Mouse (Mus musculus): ENCODE results near the gene Krt87. TPM values are rescaled to one million over a fixed set of nuclear protein-coding genes. Genes with fewer than 3 reads are reported as not detected.

The Krt87 gene
- not detected in 2 replicates for total RNA-seq (2014; fragmentation: Nextera tagmentation)
- total RNA-seq (2017) = not detected in 2 replicates

GRCm38 (mm10) chr15:101438555-101438954 is at the start of gene Krt87:
Krt87 (minus strand) TSS chr15:101438804.
- no peak for ATAC-seq (replicated peaks; ENCODE audit: low FRiP score, low TSS enrichment, poor library complexity, severe bottlenecking)

GRCm38 (mm10) chr15:101485911-101486635 is 47.5 kb upstream of the Krt87 start:
- no peak for ATAC-seq (replicated peaks; ENCODE audit: low FRiP score, low TSS enrichment, poor library complexity, severe bottlenecking)

- ATAC-seq (replicated peaks; ENCODE audit: low FRiP score, low TSS enrichment, poor library complexity, severe bottlenecking) = no peak
Observed at GRCm38 (mm10) chr15:101484939-101485338, 46.3 kb upstream of the Krt87 start.

GRCm38 (mm10) chr15:101483646-101484045 is 45.0 kb upstream of the Krt87 start:
- no peak for ATAC-seq (replicated peaks; ENCODE audit: low FRiP score, low TSS enrichment, poor library complexity, severe bottlenecking)

DNA sequence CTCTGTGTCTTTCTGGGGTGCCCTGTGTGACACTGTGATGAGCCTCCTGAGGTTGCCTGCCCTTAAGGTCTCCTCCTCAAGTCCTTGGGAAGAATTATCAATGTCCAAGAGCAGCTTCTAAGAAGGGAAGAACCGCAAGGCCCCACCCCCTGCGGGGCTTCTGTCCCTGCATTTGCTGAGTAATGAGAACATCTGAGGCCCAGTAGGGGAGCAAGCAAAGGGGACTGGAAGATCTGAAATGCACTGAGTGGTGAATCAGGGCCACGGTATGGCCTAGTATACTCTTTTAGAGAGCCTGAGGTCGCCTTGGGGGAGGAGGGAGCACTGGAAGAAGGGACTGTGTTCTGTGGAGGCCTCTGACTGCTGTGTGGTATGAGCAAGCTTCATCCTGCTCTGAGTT is 43.5 kb upstream of the Krt87 start:
- ATAC-seq (replicated peaks; ENCODE audit: low FRiP score, low TSS enrichment, poor library complexity, severe bottlenecking) = no peak

DNA sequence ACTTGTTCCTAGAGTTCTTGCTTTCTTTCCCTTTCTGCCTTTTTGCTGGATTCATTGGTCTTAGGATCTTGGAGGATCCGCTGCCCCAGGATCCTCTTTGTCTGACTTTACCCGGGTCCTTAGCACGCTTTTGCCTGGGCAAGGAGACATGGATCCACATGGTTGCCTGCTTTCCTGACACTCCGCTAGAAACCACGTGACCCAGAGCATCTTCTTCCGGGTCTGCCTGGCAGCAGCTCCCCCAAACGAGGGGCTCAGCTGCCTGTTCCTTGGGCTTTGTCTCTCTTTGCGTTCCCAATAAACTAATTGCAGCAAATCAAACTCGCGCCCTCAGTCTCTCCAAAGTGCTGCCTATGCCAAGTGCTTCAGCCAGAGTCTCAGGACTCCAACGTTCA is 41.1 kb upstream of the Krt87 start:
- ATAC-seq (replicated peaks; ENCODE audit: low FRiP score, low TSS enrichment, poor library complexity, severe bottlenecking) = no peak

- peak; percentile 35; the same call in 1 of the 2 replicates for ATAC-seq (replicated peaks; ENCODE audit: low FRiP score, low TSS enrichment, poor library complexity, severe bottlenecking)
Observed at GRCm38 (mm10) chr15:101479007-101479665, 40.5 kb upstream of the Krt87 start.

GRCm38 (mm10) chr15:101472952-101473528 is 34.4 kb upstream of the Krt87 start, which contains the start of gene Krt86:
Krt86 (plus strand) TSS chr15:101473478.
- ATAC-seq (replicated peaks; ENCODE audit: low FRiP score, low TSS enrichment, poor library complexity, severe bottlenecking) = peak; percentile 69; the same call in 1 of the 2 replicates

- no peak for ATAC-seq (replicated peaks; ENCODE audit: low FRiP score, low TSS enrichment, poor library complexity, severe bottlenecking)
Observed at GRCm38 (mm10) chr15:101469093-101469492, 30.5 kb upstream of the Krt87 start.

DNA sequence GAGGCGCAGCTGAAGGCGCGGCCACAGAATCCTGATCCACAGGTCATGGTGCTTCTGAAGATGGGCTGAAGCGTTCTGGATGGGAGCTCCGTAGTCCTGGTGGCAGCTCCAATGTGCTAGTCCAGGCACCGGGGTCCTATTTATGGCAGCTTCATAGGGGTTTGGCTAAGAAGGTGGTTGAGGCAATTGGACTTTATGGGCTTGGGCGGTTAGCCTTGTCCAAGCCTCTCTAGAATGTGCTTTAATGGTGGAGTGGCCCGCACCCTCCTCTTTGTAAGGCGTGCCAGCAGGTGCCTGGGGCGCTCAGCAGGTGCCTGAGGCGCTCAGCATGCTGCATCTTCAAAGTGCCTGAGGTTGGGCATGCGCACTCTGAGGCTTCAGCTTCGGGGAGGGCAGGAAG is 25.0 kb upstream of the Krt87 start, which contains the start of gene Krt81:
Krt81 (minus strand) TSS at position 101 of the 400 bp plus-strand sequence.
- no peak for ATAC-seq (replicated peaks; ENCODE audit: low FRiP score, low TSS enrichment, poor library complexity, severe bottlenecking)

DNA sequence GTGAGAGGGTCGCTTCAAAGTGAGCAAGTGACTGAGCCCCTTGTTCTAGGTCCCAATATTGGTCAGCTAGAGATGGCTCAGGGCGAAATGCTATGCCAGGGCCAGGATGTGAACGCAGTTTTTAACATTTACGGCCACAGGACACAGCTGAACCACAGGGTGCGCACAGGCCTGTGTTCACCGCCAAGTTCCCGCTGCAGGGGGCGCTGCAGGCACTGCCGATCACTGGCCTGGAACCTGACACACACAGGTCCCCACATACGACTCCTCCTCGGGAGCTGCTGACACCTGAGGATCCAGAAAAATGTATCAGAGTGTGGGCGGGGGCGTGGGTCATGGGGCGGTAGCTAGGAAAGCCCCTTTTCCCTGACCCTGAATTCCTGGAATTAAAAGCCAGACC is 20.7 kb upstream of the Krt87 start:
- ATAC-seq (replicated peaks; ENCODE audit: low FRiP score, low TSS enrichment, poor library complexity, severe bottlenecking) = no peak

DNA sequence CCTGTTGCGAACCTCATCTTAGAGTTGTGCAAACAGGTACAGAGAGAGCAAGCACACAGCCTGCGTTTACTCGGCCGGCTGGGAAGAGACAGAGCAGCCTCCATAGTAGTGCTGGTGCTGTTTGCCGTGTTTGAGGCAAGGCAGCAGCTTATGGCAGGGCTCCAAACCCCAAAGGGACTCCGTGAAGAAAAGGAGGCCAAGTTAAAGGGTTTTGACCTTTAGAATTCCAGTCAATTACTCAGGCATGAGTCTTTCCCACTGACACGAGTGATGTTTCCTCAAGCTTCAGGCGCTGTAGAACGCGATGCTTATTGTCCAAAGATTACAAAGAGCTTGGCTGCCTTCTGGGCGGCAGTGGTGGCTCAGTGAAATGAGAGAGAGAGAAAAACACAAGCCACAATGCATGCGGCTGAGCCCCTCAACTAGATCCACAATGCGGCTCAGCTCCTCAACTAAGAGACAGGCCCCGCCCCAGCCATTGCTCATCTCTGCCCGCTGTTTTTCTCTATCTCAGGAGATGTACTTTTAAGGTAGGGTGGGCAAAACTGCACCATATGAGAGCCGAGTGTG is 19.8 kb upstream of the Krt87 start:
- no peak for ATAC-seq (replicated peaks; ENCODE audit: low FRiP score, low TSS enrichment, poor library complexity, severe bottlenecking)

- no peak for ATAC-seq (replicated peaks; ENCODE audit: low FRiP score, low TSS enrichment, poor library complexity, severe bottlenecking)
Observed at GRCm38 (mm10) chr15:101455891-101456290, 17.3 kb upstream of the Krt87 start.

- ATAC-seq (replicated peaks; ENCODE audit: low FRiP score, low TSS enrichment, poor library complexity, severe bottlenecking) = no peak
Observed at GRCm38 (mm10) chr15:101455292-101455691, 16.7 kb upstream of the Krt87 start.

DNA sequence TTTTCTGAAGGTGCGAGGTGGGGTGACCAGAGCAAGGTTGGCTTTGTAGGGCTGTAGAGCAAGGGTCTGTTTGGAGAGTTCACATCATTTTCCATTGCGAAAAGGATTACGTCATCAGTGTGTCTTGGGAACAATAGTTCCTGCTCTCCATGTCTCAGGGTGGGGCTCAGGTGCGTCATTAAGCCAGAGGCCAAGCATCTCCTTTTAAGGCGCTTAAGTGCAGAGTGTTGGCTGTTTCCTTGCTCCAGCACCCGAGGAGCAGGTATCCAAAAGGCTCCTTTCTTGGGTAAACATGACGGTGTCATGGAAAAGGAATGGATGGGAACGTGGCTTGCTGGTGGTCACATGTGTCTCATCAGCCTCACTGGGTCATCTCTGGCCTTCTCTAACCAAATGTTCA is 16.2 kb upstream of the Krt87 start:
- ATAC-seq (replicated peaks; ENCODE audit: low FRiP score, low TSS enrichment, poor library complexity, severe bottlenecking) = no peak

DNA sequence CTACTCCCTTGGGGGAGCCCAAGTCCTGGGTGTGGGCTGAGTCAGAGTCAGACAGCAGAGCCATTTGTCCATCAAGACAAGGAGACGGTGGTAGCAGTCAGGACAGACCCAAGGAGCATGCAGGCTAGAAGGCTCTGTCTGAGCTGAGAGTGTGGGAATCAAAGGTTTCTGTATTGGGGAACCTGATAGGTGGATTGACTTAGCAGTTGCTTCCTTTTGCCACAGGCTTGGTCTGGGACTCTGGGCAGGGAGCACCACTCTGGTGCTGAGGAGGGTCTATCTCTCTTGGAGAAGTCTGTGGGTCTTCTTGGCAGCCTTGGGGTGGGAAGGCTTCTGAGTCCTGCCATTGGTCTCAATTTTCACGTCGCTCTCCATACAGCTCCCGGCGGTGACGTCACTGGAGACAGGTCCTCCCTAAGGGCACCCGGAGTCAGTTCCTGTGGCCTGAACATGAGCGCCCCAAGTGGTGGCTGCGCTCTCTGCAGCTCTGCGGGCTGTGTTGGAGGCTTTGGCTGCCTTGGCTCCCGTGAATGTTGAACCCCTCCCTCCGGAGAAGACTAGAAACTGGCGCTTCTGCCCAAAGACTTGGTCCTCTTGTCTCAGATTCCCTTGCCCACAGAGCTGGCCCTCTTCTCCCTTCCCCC is 14.6 kb upstream of the Krt87 start:
- peak; percentile 93 for ATAC-seq (replicated peaks; ENCODE audit: low FRiP score, low TSS enrichment, poor library complexity, severe bottlenecking)

- ATAC-seq (replicated peaks; ENCODE audit: low FRiP score, low TSS enrichment, poor library complexity, severe bottlenecking) = no peak
Observed at GRCm38 (mm10) chr15:101447444-101447843, 8.8 kb upstream of the Krt87 start, which contains the start of gene Krt88. Krt88 (plus strand) TSS chr15:101447744.

DNA sequence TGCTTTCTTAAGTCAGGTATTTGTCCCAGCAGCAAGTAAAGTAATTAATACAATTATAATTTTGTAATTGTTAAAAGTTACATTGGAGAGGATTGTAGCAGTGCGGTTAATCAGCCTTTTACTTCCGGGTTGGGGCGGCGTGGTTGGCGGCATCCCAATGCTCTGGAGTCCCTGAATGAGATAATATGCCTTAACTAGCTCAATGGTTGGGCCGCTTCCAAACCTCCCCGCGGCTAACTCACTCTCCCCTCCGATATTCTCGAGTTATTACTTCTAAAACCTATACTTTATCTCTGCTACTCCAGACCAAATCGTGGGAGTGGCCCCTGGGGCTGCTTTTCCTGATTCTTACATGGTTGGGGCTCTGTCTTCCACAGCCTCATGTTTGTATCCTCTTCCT is 8.0 kb upstream of the Krt87 start:
- ATAC-seq (replicated peaks; ENCODE audit: low FRiP score, low TSS enrichment, poor library complexity, severe bottlenecking) = peak; percentile 55

DNA sequence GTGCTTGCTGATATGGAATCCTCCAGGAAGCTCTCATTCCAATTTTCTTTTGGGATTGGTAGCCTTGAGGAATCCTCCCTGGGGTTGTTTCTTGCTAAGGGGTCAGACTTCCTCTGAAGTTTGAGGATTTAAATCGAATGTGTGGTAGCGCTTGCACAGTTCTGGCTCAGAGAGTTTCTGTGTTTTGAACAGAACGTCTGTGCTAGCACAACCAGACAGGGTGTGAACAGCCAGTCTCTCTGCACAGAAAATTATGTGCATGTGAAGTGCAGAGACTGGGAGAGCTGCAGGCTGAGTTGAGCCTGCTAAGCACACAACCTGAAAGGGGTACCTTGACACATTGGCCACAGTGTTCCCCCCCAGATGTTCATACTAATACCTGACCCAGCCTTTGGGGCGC is 2.2 kb upstream of the Krt87 start:
- ATAC-seq (replicated peaks; ENCODE audit: low FRiP score, low TSS enrichment, poor library complexity, severe bottlenecking) = no peak

GRCm38 (mm10) chr15:101436611-101437010 is 2.0 kb downstream of the Krt87 start:
- no peak for ATAC-seq (replicated peaks; ENCODE audit: low FRiP score, low TSS enrichment, poor library complexity, severe bottlenecking)

Measured in megakaryocyte-erythroid progenitor cell, adult 5-6 weeks (primary cell).